Mouse (Mus musculus): ENCODE results near the gene Krt36. TPM values are rescaled to one million over a fixed set of nuclear protein-coding genes. Genes with fewer than 3 reads are reported as not detected.

Gene Krt36
- polyA plus RNA-seq, 1 experiment: not detected

- Histone ChIP-seq H3K27me3 (ENCODE audit: control insufficient read depth, insufficient read depth, low read length) (no peaks in the 10 kb centered on the region), H3K36me3 (ENCODE audit: control insufficient read depth, insufficient read depth, low read length) (no peaks in the 10 kb centered on the region), H3K4me1 (ENCODE audit: control insufficient read depth, insufficient read depth, insufficient read length) (no peaks in the 10 kb centered on the region), H3K4me3 (ENCODE audit: extremely low read depth, insufficient read depth, insufficient read length) (no peak overlapping the region), H3K27ac (ENCODE audit: insufficient read depth, low read length) (no peak overlapping the region)
- WGBS: 63% methylated on average over 7 of the region's 7 CpGs
- DNase-seq (ENCODE audit: low read depth in 1 of 2, low spot score in 2 of 2): no peak
- TF ChIP-seq CTCF (IDR thresholded peaks at IDR 0.05; ENCODE audit: extremely low read depth, insufficient read depth, insufficient read length, insufficient replicate concordance) (no peak), POLR2A (IDR thresholded peaks at IDR 0.05; ENCODE audit: low read depth, low read length) (no peak)
Observed at GRCm38 (mm10) chr11:100088378-100089025, 16.9 kb downstream of the Krt36 start.

GRCm38 (mm10) chr11:100087861-100088260, 17.6 kb downstream of the Krt36 start, which contains the start of gene Krt32:
Krt32 (minus strand) TSS chr11:100088226.
- Histone ChIP-seq H3K27me3 (ENCODE audit: control insufficient read depth, insufficient read depth, low read length) (no peaks in the 10 kb centered on the region), H3K36me3 (ENCODE audit: control insufficient read depth, insufficient read depth, low read length) (no peaks in the 10 kb centered on the region), H3K4me3 (ENCODE audit: extremely low read depth, insufficient read depth, insufficient read length) (no peak within 1 kb of the TSS), H3K4me1 (ENCODE audit: control insufficient read depth, insufficient read depth, insufficient read length) (no peaks in the 10 kb centered on the region), H3K27ac (ENCODE audit: insufficient read depth, low read length) (no peak within 1 kb of the TSS)
- no peak for DNase-seq (ENCODE audit: low read depth in 1 of 2, low spot score in 2 of 2)
- TF ChIP-seq CTCF (IDR thresholded peaks at IDR 0.05; ENCODE audit: extremely low read depth, insufficient read depth, insufficient read length, insufficient replicate concordance): no peak
- 91% methylated on average over 10 of the region's 10 CpGs for WGBS

GRCm38 (mm10) chr11:100073873-100074272, 31.6 kb downstream of the Krt36 start:
- Histone ChIP-seq H3K27me3 (ENCODE audit: control insufficient read depth, insufficient read depth, low read length) (no peaks in the 10 kb centered on the region), H3K4me1 (ENCODE audit: control insufficient read depth, insufficient read depth, insufficient read length) (no peaks in the 10 kb centered on the region), H3K27ac (ENCODE audit: insufficient read depth, low read length) (no peak overlapping the region), H3K36me3 (ENCODE audit: control insufficient read depth, insufficient read depth, low read length) (no peaks in the 10 kb centered on the region), H3K4me3 (ENCODE audit: extremely low read depth, insufficient read depth, insufficient read length) (no peak overlapping the region)
- no peak for DNase-seq (ENCODE audit: low read depth in 1 of 2, low spot score in 2 of 2)
- 39% methylated on average over 1 of the region's 1 CpGs for WGBS
- TF ChIP-seq POLR2A (IDR thresholded peaks at IDR 0.05; ENCODE audit: low read depth, low read length) (no peak), CTCF (IDR thresholded peaks at IDR 0.05; ENCODE audit: extremely low read depth, insufficient read depth, insufficient read length, insufficient replicate concordance) (no peak)

- no peak for DNase-seq (ENCODE audit: low read depth in 1 of 2, low spot score in 2 of 2)
- Histone ChIP-seq H3K36me3 (ENCODE audit: control insufficient read depth, insufficient read depth, low read length) (no peaks in the 10 kb centered on the region), H3K27ac (ENCODE audit: insufficient read depth, low read length) (no peak overlapping the region), H3K27me3 (ENCODE audit: control insufficient read depth, insufficient read depth, low read length) (no peaks in the 10 kb centered on the region), H3K4me1 (ENCODE audit: control insufficient read depth, insufficient read depth, insufficient read length) (no peaks in the 10 kb centered on the region), H3K4me3 (ENCODE audit: extremely low read depth, insufficient read depth, insufficient read length) (no peak overlapping the region)
- no peak for TF ChIP-seq CTCF (IDR thresholded peaks at IDR 0.05; ENCODE audit: extremely low read depth, insufficient read depth, insufficient read length, insufficient replicate concordance)
- TF ChIP-seq POLR2A (IDR thresholded peaks at IDR 0.05; ENCODE audit: low read depth, low read length): no peak
- 81% methylated on average over 17 of the region's 17 CpGs for WGBS
Observed at GRCm38 (mm10) chr11:100067293-100068036, 38.0 kb downstream of the Krt36 start.

- DNase-seq (ENCODE audit: low read depth in 1 of 2, low spot score in 2 of 2): no peak
- Histone ChIP-seq H3K4me3 (ENCODE audit: extremely low read depth, insufficient read depth, insufficient read length) (no peak overlapping the region), H3K36me3 (ENCODE audit: control insufficient read depth, insufficient read depth, low read length) (no peaks in the 10 kb centered on the region), H3K27ac (ENCODE audit: insufficient read depth, low read length) (no peak overlapping the region), H3K27me3 (ENCODE audit: control insufficient read depth, insufficient read depth, low read length) (no peaks in the 10 kb centered on the region), H3K4me1 (ENCODE audit: control insufficient read depth, insufficient read depth, insufficient read length) (no peaks in the 10 kb centered on the region)
- 76% methylated on average over 12 of the region's 12 CpGs for WGBS
- TF ChIP-seq POLR2A (IDR thresholded peaks at IDR 0.05; ENCODE audit: low read depth, low read length) (no peak), CTCF (IDR thresholded peaks at IDR 0.05; ENCODE audit: extremely low read depth, insufficient read depth, insufficient read length, insufficient replicate concordance) (no peak)
Observed at GRCm38 (mm10) chr11:100066236-100067010, 39.0 kb downstream of the Krt36 start.

GRCm38 (mm10) chr11:100058875-100059274, 46.6 kb downstream of the Krt36 start:
- no peak for DNase-seq (ENCODE audit: low read depth in 1 of 2, low spot score in 2 of 2)
- 81% methylated on average over 8 of the region's 8 CpGs for WGBS
- Histone ChIP-seq H3K4me3 (ENCODE audit: extremely low read depth, insufficient read depth, insufficient read length) (no peak overlapping the region), H3K27me3 (ENCODE audit: control insufficient read depth, insufficient read depth, low read length) (no peaks in the 10 kb centered on the region), H3K27ac (ENCODE audit: insufficient read depth, low read length) (no peak overlapping the region), H3K4me1 (ENCODE audit: control insufficient read depth, insufficient read depth, insufficient read length) (no peaks in the 10 kb centered on the region), H3K36me3 (ENCODE audit: control insufficient read depth, insufficient read depth, low read length) (no peaks in the 10 kb centered on the region)
- TF ChIP-seq POLR2A (IDR thresholded peaks at IDR 0.05; ENCODE audit: low read depth, low read length) (no peak), CTCF (IDR thresholded peaks at IDR 0.05; ENCODE audit: extremely low read depth, insufficient read depth, insufficient read length, insufficient replicate concordance) (no peak)
